ENCODE assay signal across 29 mouse cellular contexts in the genomic region with DNA sequence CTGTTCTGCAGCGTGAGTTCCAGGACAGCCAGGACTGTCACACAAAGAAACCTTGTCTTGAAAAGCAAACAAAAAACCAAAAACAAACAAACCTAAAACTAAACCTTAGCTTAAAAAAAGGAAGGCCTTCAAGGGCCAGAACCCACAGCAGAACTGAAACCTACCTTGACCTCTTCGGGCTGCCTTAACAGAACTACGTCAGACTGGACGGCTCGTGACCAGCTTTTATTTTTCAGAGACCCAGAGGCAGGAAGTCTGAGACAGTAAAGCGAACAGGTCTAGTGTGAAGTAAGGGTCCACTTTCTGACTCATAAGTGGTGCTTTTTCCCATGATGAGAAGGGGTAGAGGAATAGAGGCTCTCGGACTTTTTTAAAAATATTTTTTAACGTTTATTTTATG. TPM values are rescaled to one million over a fixed set of nuclear protein-coding genes. Genes with fewer than 3 reads are reported as not detected.
DNase-seq lines count a peak whose midpoint lies in the region; ATAC-seq and TF ChIP-seq lines count a peak whose summit lies in the region.
"Had no signal": no experiment of that assay in that cellular context is flagged by ENCODE, and none has a peak within 500 bp of the region (broad histone marks: within the 10 kb centered on the region; RNA-seq: fewer than 3 reads in every experiment).

No protein-coding gene starts in this region.

- no peaks in the 10 kb centered on the region for H3K36me3 ChIP-seq in spleen, adult 2 months (ENCODE audit: control insufficient read depth, insufficient read depth, low read length)
- no peaks in the 10 kb centered on the region for H3K36me3 ChIP-seq in stomach, postnatal 0 days (ENCODE audit: control insufficient read depth, insufficient read depth, low read length)
- H3K36me3 ChIP-seq: hindbrain, embryonic 12.5 days; limb, embryonic 13.5 days; liver, embryonic 12.5 days; midbrain, embryonic 10.5 days; midbrain, embryonic 15.5 days; neural tube, embryonic 12.5 days had no signal

- no peaks in the 10 kb centered on the region for H3K9me3 ChIP-seq in stomach, postnatal 0 days (ENCODE audit: control insufficient read depth, low read length)
- H3K9me3 ChIP-seq: forebrain, embryonic 13.5 days; hindbrain, embryonic 12.5 days; limb, embryonic 13.5 days; liver, embryonic 12.5 days; midbrain, embryonic 10.5 days; midbrain, embryonic 15.5 days; neural tube, embryonic 12.5 days had no signal

- H3K4me2 ChIP-seq in stomach, postnatal 0 days (replicated peaks; ENCODE audit: low read depth): no peak overlapping the region
- H3K4me2 ChIP-seq: forebrain, embryonic 13.5 days; heart, embryonic 11.5 days; hindbrain, embryonic 12.5 days; limb, embryonic 13.5 days; liver, embryonic 12.5 days; midbrain, embryonic 15.5 days; neural tube, embryonic 12.5 days had no signal

- peaks cover 5% of the 10 kb centered on the region; the same call in 1 of the 2 replicates for H3K4me1 ChIP-seq in spleen, adult 2 months (ENCODE audit: control insufficient read depth, insufficient read depth, insufficient read length)
- no peaks in the 10 kb centered on the region for H3K4me1 ChIP-seq in stomach, postnatal 0 days (replicated peaks; ENCODE audit: control insufficient read depth, insufficient read depth)
- H3K4me1 ChIP-seq: forebrain, embryonic 13.5 days; hindbrain, embryonic 12.5 days; midbrain, embryonic 15.5 days; neural tube, embryonic 12.5 days had no signal

- no peak overlapping the region for H3K9ac ChIP-seq in stomach, postnatal 0 days (ENCODE audit: low read length)
- H3K9ac ChIP-seq: forebrain, embryonic 13.5 days; hindbrain, embryonic 12.5 days; limb, embryonic 13.5 days; liver, embryonic 12.5 days; midbrain, embryonic 15.5 days; neural tube, embryonic 12.5 days had no signal

- peak overlapping the region; percentile 79 for H3K27ac ChIP-seq in spleen, adult 2 months (ENCODE audit: insufficient read depth, low read length)
- no peak overlapping the region for H3K27ac ChIP-seq in stomach, postnatal 0 days (replicated peaks)
- H3K27ac ChIP-seq: forebrain, embryonic 13.5 days; hindbrain, embryonic 12.5 days; limb, embryonic 13.5 days; liver, embryonic 12.5 days; midbrain, embryonic 10.5 days; midbrain, embryonic 15.5 days; neural tube, embryonic 12.5 days had no signal

- H3K27me3 ChIP-seq in spleen, adult 2 months (ENCODE audit: control insufficient read depth, insufficient read depth, low read length): no peaks in the 10 kb centered on the region
- no peaks in the 10 kb centered on the region for H3K27me3 ChIP-seq in stomach, postnatal 0 days (ENCODE audit: control insufficient read depth, insufficient read depth, low read length)
- H3K27me3 ChIP-seq: forebrain, embryonic 13.5 days; hindbrain, embryonic 12.5 days; limb, embryonic 13.5 days; liver, embryonic 12.5 days; midbrain, embryonic 15.5 days; neural tube, embryonic 12.5 days had no signal

- 52% methylated on average over 8 of the region's 8 CpGs for WGBS in spleen, adult 2 months
- WGBS in stomach, postnatal 0 days: 70% methylated on average over 8 of the region's 8 CpGs

- no peak for TF ChIP-seq POLR2A in spleen, adult 2 months (IDR thresholded peaks at IDR 0.05; ENCODE audit: low read depth, low read length)

- peak; percentile 41 for DNase-seq in layer of hippocampus, adult 9-11 months
- no peak for DNase-seq in layer of hippocampus, adult 18-20 months (ENCODE audit: low spot score in 2 of 2)
- peak; percentile 43 to 65 for DNase-seq in spleen, adult 2 months (ENCODE audit: low read depth in 1 of 2, low spot score in 2 of 2)
- no peak for DNase-seq in spleen, postnatal 10 days (ENCODE audit: low spot score in 2 of 2)
- no peak for DNase-seq in adrenal gland, postnatal 14 days
- no peak for DNase-seq in stomach, postnatal 0 days (ENCODE audit: low spot score)
- DNase-seq: adrenal gland, postnatal 36 days; cerebellum, adult 2 months; cerebellum, postnatal 36 days; gastrocnemius, postnatal 10 days; heart, postnatal 36 days; kidney, adult 9 months; kidney, postnatal 10 days; lung, adult 18-20 months; lung, postnatal 10 days; thymus, adult 18-20 months; thymus, postnatal 36 days had no signal

- peak; percentile 50 for ATAC-seq in megakaryocyte, adult 5-6 weeks (ENCODE audit: poor library complexity, severe bottlenecking)
- no peak for ATAC-seq in stomach, postnatal 0 days (ENCODE audit: low FRiP score, low TSS enrichment)
- ATAC-seq: CD4-positive, CD25-positive, alpha-beta regulatory T cell, adult 4 months; forebrain, embryonic 13.5 days; intestine, embryonic 16.5 days; liver, embryonic 12.5 days; midbrain, embryonic 15.5 days had no signal

- TF ChIP-seq CTCF in spleen, adult 2 months (IDR thresholded peaks at IDR 0.05; ENCODE audit: extremely low read depth, insufficient read depth, insufficient read length, insufficient replicate concordance): no peak
- no peak for TF ChIP-seq CTCF in stomach, postnatal 0 days (IDR thresholded peaks at IDR 0.05; ENCODE audit: low read depth)

- no peak overlapping the region for H3K4me3 ChIP-seq in spleen, adult 2 months (ENCODE audit: extremely low read depth, insufficient read depth, insufficient read length)
- H3K4me3 ChIP-seq in stomach, postnatal 0 days (ENCODE audit: low read depth, low read length): no peak overlapping the region
- H3K4me3 ChIP-seq: forebrain, embryonic 13.5 days; hindbrain, embryonic 12.5 days; limb, embryonic 13.5 days; liver, embryonic 12.5 days; midbrain, embryonic 10.5 days; midbrain, embryonic 15.5 days; myocyte; neural tube, embryonic 12.5 days had no signal

- TF ChIP-seq EP300 in stomach, postnatal 0 days (optimal IDR thresholded peaks at IDR 0.05): no peak

RNA-seq across cellular contexts. Expression of gene Capzb, which starts 26.5 kb away (rescaled TPM):
- total RNA-seq in layer of hippocampus, adult 18-20 months (2021): 100 to 1,000 TPM; 400 to 403 TPM
- 130 and 160 TPM in 2 replicates for polyA plus RNA-seq in spleen, adult 2 months (2012; rRNA removed)
- 683 and 689 TPM in 2 replicates for total RNA-seq in megakaryocyte, adult 5-6 weeks (2015)
- 251 and 275 TPM in 2 replicates for total RNA-seq in megakaryocyte, adult 5-6 weeks (2017)
- total RNA-seq in adrenal gland, postnatal 14 days (2021): 316 and 319 TPM in 2 replicates
- 341 and 344 TPM in 2 replicates for polyA plus RNA-seq in stomach, postnatal 0 days (2015; fragmentation: Nextera tagmentation; extraction: Ambion mirVana)

RNA-seq across cellular contexts. Expression of gene Minos1, which starts 35.3 kb away (rescaled TPM):
- 100 to 1,000 TPM; 189 to 193 TPM for total RNA-seq in layer of hippocampus, adult 18-20 months (2021)
- 17.8 and 18.0 TPM in 2 replicates for polyA plus RNA-seq in spleen, adult 2 months (2012; rRNA removed)
- total RNA-seq in megakaryocyte, adult 5-6 weeks (2015): 318 and 395 TPM in 2 replicates
- total RNA-seq in megakaryocyte, adult 5-6 weeks (2017): 120 and 123 TPM in 2 replicates
- total RNA-seq in adrenal gland, postnatal 14 days (2021): 480 and 499 TPM in 2 replicates
- 569 and 588 TPM in 2 replicates for polyA plus RNA-seq in stomach, postnatal 0 days (2015; fragmentation: Nextera tagmentation; extraction: Ambion mirVana)

Comparison
In these comparisons a context has a peak if more than half of its experiments do, and no peak if none do; other contexts are left out.
1. DNase-seq: peak in layer of hippocampus, adult 9-11 months (single experiment) and spleen, adult 2 months (2 of 2); none in layer of hippocampus, adult 18-20 months (0 of 2), spleen, postnatal 10 days (0 of 2), adrenal gland, postnatal 14 days (single experiment) and stomach, postnatal 0 days (single experiment).